Mouse (Mus musculus) CH12.LX (cell line): Measurements from ENCODE around the gene Emc8. TPM values are rescaled to one million over a fixed set of nuclear protein-coding genes. Genes with fewer than 3 reads are reported as not detected.

Experiments
- DNase-seq: peaks from one replicate; pipeline ENCODE4 v3.0.0-alpha.2; 2013; ENCODE audit errors: extremely low read depth
- H3K27ac ChIP-seq: 2 replicates; pipeline ENCODE4 v1.5.1; 2012; ENCODE audit warnings: low read depth, mild to moderate bottlenecking, control low read depth, moderate library complexity; ENCODE audit not compliant: insufficient read depth
- H3K27me3 ChIP-seq: replicated peaks from 2 replicates; pipeline ENCODE3; 2012; ENCODE audit warnings: inconsistent platforms
- H3K36me3 ChIP-seq, 2 experiments: replicated peaks in 1 of 2; 2 replicates each; pipeline versions ENCODE3 to v1.6.1; 2012; ENCODE audit warnings: inconsistent platforms in 1 of 2, low read length in 1 of 2, mild to moderate bottlenecking in 1 of 2, mixed read lengths in 1 of 2, moderate library complexity in 1 of 2; ENCODE audit not compliant: control insufficient read depth in 1 of 2, insufficient read depth in 1 of 2
- H3K4me1 ChIP-seq, 2 experiments: 2 replicates each; pipeline ENCODE4 v1.6.1; 2012; ENCODE audit warnings: inconsistent platforms in 1 of 2, moderate library complexity in 1 of 2; ENCODE audit not compliant: insufficient read depth in 2 of 2, control insufficient read depth in 1 of 2
- H3K4me2 ChIP-seq: 2 replicates; pipeline ENCODE4 v1.6.1; 2012; ENCODE audit warnings: low read depth, mild to moderate bottlenecking, control low read depth; ENCODE audit not compliant: poor library complexity, insufficient read depth, severe bottlenecking
- H3K4me3 ChIP-seq, 3 experiments: fragments of 150-350 bp in 1 of 3; sonication (generic) in 1 of 3; replicated peaks in 1 of 3; 2 replicates each; pipeline versions ENCODE3 to v1.5.1; 2011 to 2012; ENCODE audit warnings: low read depth in 2 of 3, low read length in 2 of 3, mild to moderate bottlenecking in 2 of 3, moderate library complexity in 2 of 3, control low read depth in 1 of 3, improper control_type of control experiment in 1 of 3, inconsistent platforms in 1 of 3, mixed read lengths in 1 of 3; ENCODE audit not compliant: poor library complexity in 1 of 3
- H3K79me2 ChIP-seq: replicated peaks from 2 replicates; pipeline ENCODE4 v1.6.1; 2012; ENCODE audit warnings: mild to moderate bottlenecking, moderate library complexity; ENCODE audit not compliant: control insufficient read depth, poor library complexity, insufficient read depth, severe bottlenecking; ENCODE audit errors: extremely low read depth
- H3K9ac ChIP-seq: 2 replicates; pipeline ENCODE4 v1.6.1; 2012; ENCODE audit warnings: low read depth, mild to moderate bottlenecking, control low read depth, moderate library complexity; ENCODE audit not compliant: insufficient read depth
- H3K9me3 ChIP-seq: replicated peaks from 2 replicates; pipeline ENCODE3; 2012; ENCODE audit warnings: low read length, inconsistent platforms, mixed read lengths
- BHLHE40 ChIP-seq: IDR thresholded peaks from 2 replicates; pipeline ENCODE4 v1.6.1; 2011; ENCODE audit warnings: mild to moderate bottlenecking, low read depth, low read length, improper control_type of control experiment
- CHD1 ChIP-seq: IDR thresholded peaks from 2 replicates; pipeline ENCODE4 v1.6.1; 2012; ENCODE audit warnings: low read depth, low read length, improper control_type of control experiment, inconsistent platforms
- CHD2 ChIP-seq: IDR thresholded peaks from 2 replicates; pipeline ENCODE4 v1.6.1; 2011; ENCODE audit warnings: low read length, improper control_type of control experiment
- CTCF ChIP-seq, 2 experiments: IDR thresholded peaks in 1 of 2; conservative IDR thresholded peaks in 1 of 2; 2 replicates each; pipeline ENCODE4 v1.5.1; 2011 to 2012; ENCODE audit warnings: low read depth in 2 of 2, low read length in 2 of 2, improper control_type of control experiment in 1 of 2, inconsistent platforms in 1 of 2, mild to moderate bottlenecking in 1 of 2, moderate library complexity in 1 of 2
- E2F4 ChIP-seq: IDR thresholded peaks from 2 replicates; pipeline ENCODE4 v1.6.1; 2011; ENCODE audit warnings: low read depth, low read length, improper control_type of control experiment; ENCODE audit not compliant: insufficient replicate concordance
- ELF1 ChIP-seq: IDR thresholded peaks from 2 replicates; pipeline ENCODE4 v1.6.1; 2014; ENCODE audit warnings: low read depth, mild to moderate bottlenecking, inconsistent platforms, low read length, improper control_type of control experiment
- EP300 ChIP-seq: IDR thresholded peaks from 2 replicates; pipeline ENCODE4 v1.6.1; 2011; ENCODE audit warnings: low read length, improper control_type of control experiment
- ETS1 ChIP-seq: conservative IDR thresholded peaks from 2 replicates; pipeline ENCODE4 v1.6.1; 2012; ENCODE audit warnings: low read depth, mild to moderate bottlenecking, inconsistent platforms, low read length, improper control_type of control experiment, moderate library complexity
- GABPA ChIP-seq: IDR thresholded peaks from 2 replicates; pipeline ENCODE4 v1.6.1; 2012; ENCODE audit warnings: low read depth, low read length, improper control_type of control experiment, inconsistent platforms; ENCODE audit not compliant: insufficient replicate concordance
- HCFC1 ChIP-seq: IDR thresholded peaks from 2 replicates; pipeline ENCODE4 v1.6.1; 2012; ENCODE audit warnings: low read depth, mild to moderate bottlenecking, inconsistent platforms, low read length, improper control_type of control experiment
- IRF4 ChIP-seq: IDR thresholded peaks from 2 replicates; pipeline ENCODE4 v1.6.1; 2014; ENCODE audit warnings: low read depth, mild to moderate bottlenecking, inconsistent platforms, low read length, improper control_type of control experiment
- JUND ChIP-seq: conservative IDR thresholded peaks from 2 replicates; pipeline ENCODE4 v1.6.1; 2011; ENCODE audit warnings: low read depth, low read length, improper control_type of control experiment
- KAT2A ChIP-seq: IDR thresholded peaks from 2 replicates; pipeline ENCODE4 v1.6.1; 2012; ENCODE audit warnings: low read length, improper control_type of control experiment, inconsistent platforms; ENCODE audit not compliant: insufficient replicate concordance
- MAX ChIP-seq: IDR thresholded peaks from 2 replicates; pipeline ENCODE4 v1.6.1; 2011; ENCODE audit warnings: low read length, improper control_type of control experiment
- MAZ ChIP-seq: IDR thresholded peaks from 2 replicates; pipeline ENCODE4 v1.6.1; 2012; ENCODE audit warnings: low read depth, mild to moderate bottlenecking, inconsistent platforms, low read length, improper control_type of control experiment, moderate library complexity
- MEF2A ChIP-seq: IDR thresholded peaks from 2 replicates; pipeline ENCODE4 v1.6.1; 2014; ENCODE audit warnings: low read depth, mild to moderate bottlenecking, inconsistent platforms, low read length, improper control_type of control experiment, borderline replicate concordance
- MXI1 ChIP-seq: IDR thresholded peaks from 2 replicates; pipeline ENCODE4 v1.6.1; 2011; ENCODE audit warnings: mild to moderate bottlenecking, low read depth, low read length, improper control_type of control experiment
- MYC ChIP-seq: IDR thresholded peaks from 2 replicates; pipeline ENCODE4 v1.6.1; 2011; ENCODE audit warnings: low read depth, mild to moderate bottlenecking, improper control_type of control experiment, low read length
- NELFE ChIP-seq: IDR thresholded peaks from 2 replicates; pipeline ENCODE4 v1.6.1; 2011; ENCODE audit warnings: low read depth, low read length, improper control_type of control experiment
- POLR2A ChIP-seq: IDR thresholded peaks from 2 replicates; pipeline ENCODE4 v1.6.1; 2011; ENCODE audit warnings: low read depth, mild to moderate bottlenecking, improper control_type of control experiment, low read length
- POLR2AphosphoS2 ChIP-seq: IDR thresholded peaks from 2 replicates; pipeline ENCODE4 v1.6.1; 2011; ENCODE audit warnings: low read depth, low read length, improper control_type of control experiment
- RAD21 ChIP-seq: IDR thresholded peaks from 2 replicates; pipeline ENCODE4 v1.6.1; 2011; ENCODE audit warnings: low read depth, mild to moderate bottlenecking, low read length, improper control_type of control experiment, moderate library complexity
- SIN3A ChIP-seq: IDR thresholded peaks from 2 replicates; pipeline ENCODE4 v1.6.1; 2012; ENCODE audit warnings: low read length, improper control_type of control experiment, inconsistent platforms
- SMC3 ChIP-seq: IDR thresholded peaks from 2 replicates; pipeline ENCODE4 v1.6.1; 2011; ENCODE audit warnings: low read depth, low read length, improper control_type of control experiment
- TBP ChIP-seq: conservative IDR thresholded peaks from 2 replicates; pipeline ENCODE4 v1.6.1; 2011; ENCODE audit warnings: low read depth, low read length, improper control_type of control experiment
- TCF12 ChIP-seq: IDR thresholded peaks from 2 replicates; pipeline ENCODE4 v1.6.1; 2014; ENCODE audit warnings: low read depth, mild to moderate bottlenecking, inconsistent platforms, low read length, improper control_type of control experiment
- UBTF ChIP-seq: IDR thresholded peaks from 2 replicates; pipeline ENCODE4 v1.6.1; 2012; ENCODE audit warnings: low read depth, mild to moderate bottlenecking, inconsistent platforms, low read length, improper control_type of control experiment, moderate library complexity
- USF2 ChIP-seq: conservative IDR thresholded peaks from 2 replicates; pipeline ENCODE4 v1.6.1; 2011; ENCODE audit warnings: low read depth, low read length, improper control_type of control experiment
- ZC3H11A ChIP-seq: IDR thresholded peaks from 2 replicates; pipeline ENCODE4 v1.6.1; 2012; ENCODE audit warnings: low read depth, mild to moderate bottlenecking, inconsistent platforms, low read length, improper control_type of control experiment
- ZNF384 ChIP-seq: IDR thresholded peaks from 2 replicates; pipeline ENCODE4 v1.6.1; 2012; ENCODE audit warnings: low read depth, low read length, improper control_type of control experiment, inconsistent platforms
- dilution Hi-C: fragments of 300-500 bp; cut with MboI; formaldehyde crosslinking; loops from 2 replicates; pipeline ENCODE4 v1.14.3; 2020; ENCODE audit warnings: low sequenced_read_pairs; ENCODE audit not compliant: extremely low pct_unique_long_range_greater_than_20kb, extremely low pct_ligation_motif_present
- in situ Hi-C: fragments of 300-500 bp; cut with MboI; formaldehyde crosslinking; loops from 3 replicates; pipeline ENCODE4 v1.14.3; 2019; ENCODE audit warnings: low sequenced_read_pairs, low pct_ligation_motif_present, low pct_unique_long_range_greater_than_20kb, mixed read lengths
- polyA plus RNA-seq: library from polyadenylated mRNA; unstranded; fragments of >175 nt; gene quantifications from 2 replicates; pipeline ENCODE4 v1.2.1, GENCODE M21; 2012; ENCODE audit warnings: low read depth; ENCODE audit not compliant: insufficient read length
- total RNA-seq, 2 experiments: library from RNA; depleted of rRNA; stranded (reverse); fragments of 300-350 nt in 1 of 2; fragments of >200 nt in 1 of 2; gene quantifications; 2 replicates each; pipeline ENCODE4 v1.2.3; 2012 to 2014

The Emc8 gene
- total and polyA plus RNA-seq, 3 experiments: 33.4 to 184 (median 113) TPM

- Histone ChIP-seq H3K27me3 (peaks cover 15% of the 10 kb centered on the region), H3K9ac (no peak overlapping the region), H3K4me3 (no peak overlapping the region), H3K36me3 (no peaks in the 10 kb centered on the region), H3K4me1 (peaks cover 24 to 57% of the 10 kb centered on the region in 2 experiments), H3K9me3 (no peaks in the 10 kb centered on the region), H3K79me2 (no peaks in the 10 kb centered on the region), H3K4me2 (no peak overlapping the region), H3K27ac (no peak overlapping the region)
- in situ Hi-C loops (loop anchor here (5.0 kb wide), 1 partner anchor 108 kb away; no protein-coding TSS in a partner anchor), dilution Hi-C loops (no loop called here)
- DNase-seq: no peak
- TF ChIP-seq IRF4 (no peak), E2F4 (no peak), ZNF384 (no peak), JUND (no peak), CTCF (conservative IDR thresholded peaks at IDR 0.05 in 1 of 2, IDR thresholded peaks at IDR 0.05 in 1 of 2; ENCODE audit: low read depth in 2 of 2, low read length in 2 of 2) (no peak), USF2 (no peak), CHD1 (no peak), MYC (no peak), TBP (no peak), GABPA (no peak), MEF2A (no peak), TCF12 (no peak), SIN3A (no peak), KAT2A (no peak)
Measured at GRCm38 (mm10) chr8:120684082-120684481, 15.7 kb upstream of the Emc8 start.

GRCm38 (mm10) chr8:120683602-120684001, 15.2 kb upstream of the Emc8 start:
- Histone ChIP-seq H3K4me1 (peaks cover 24 to 60% of the 10 kb centered on the region in 2 experiments), H3K9me3 (no peaks in the 10 kb centered on the region), H3K4me2 (no peak overlapping the region), H3K27ac (no peak overlapping the region), H3K79me2 (no peaks in the 10 kb centered on the region), H3K27me3 (peaks cover 10% of the 10 kb centered on the region), H3K4me3 (no peak overlapping the region), H3K9ac (no peak overlapping the region), H3K36me3 (no peaks in the 10 kb centered on the region)
- dilution Hi-C loops (no loop called here), in situ Hi-C loops (loop anchor here (5.0 kb wide), 1 partner anchor 109 kb away; no protein-coding TSS in a partner anchor)
- peak; percentile 70 for DNase-seq
- 0 out of 2 replicates have a peak, but pooled peaks have one; percentile 32 for TF ChIP-seq MYC
- TF ChIP-seq NELFE: peak; percentile 55; the same call in 1 of the 2 replicates
- peak; percentile 51 to 93; a peak in 3 of 4 replicates for TF ChIP-seq CTCF (conservative IDR thresholded peaks at IDR 0.05 in 1 of 2, IDR thresholded peaks at IDR 0.05 in 1 of 2; ENCODE audit: low read depth in 2 of 2, low read length in 2 of 2)
- TF ChIP-seq MEF2A: peak; percentile 43; the same call in 1 of the 2 replicates
- no peak for TF ChIP-seq HCFC1
- peak; percentile 65; the same call in 1 of the 2 replicates for TF ChIP-seq CHD2
- no peak for TF ChIP-seq UBTF
- peak; percentile 92 for TF ChIP-seq TCF12
- peak; percentile 50; the same call in 1 of the 2 replicates for TF ChIP-seq IRF4
- TF ChIP-seq SMC3: peak; percentile 96
- TF ChIP-seq CHD1: no peak
- TF ChIP-seq POLR2A: no peak
- TF ChIP-seq POLR2AphosphoS2: no peak
- TF ChIP-seq EP300: peak; percentile 23; the same call in 1 of the 2 replicates
- peak; percentile 87 for TF ChIP-seq BHLHE40
- peak; percentile 88 for TF ChIP-seq RAD21
- peak; percentile 50; the same call in 1 of the 2 replicates for TF ChIP-seq ELF1
- TF ChIP-seq MXI1: no peak; the same call in 1 of the 2 replicates
- no peak for TF ChIP-seq MAX
- no peak for TF ChIP-seq MAZ
- peak; percentile 27 for TF ChIP-seq ETS1
- TF ChIP-seq ZC3H11A: peak; percentile 70
